Mouse (Mus musculus) neural tube, embryonic 14.5 days (tissue): Measurements from ENCODE around the gene Cdc14a. TPM values are rescaled to one million over a fixed set of nuclear protein-coding genes. Genes with fewer than 3 reads are reported as not detected.

Experiments
- ATAC-seq: fragments of 200-750 bp; cut with Nextera tagmentation; 2 replicates; pipeline ENCODE4 v1.8.0; 2017; ENCODE audit warnings: low read depth, mild to moderate bottlenecking, moderate TSS enrichment, moderate library complexity
- H3K27ac ChIP-seq: fragments of 300-500 bp; sonication (generic); 2 replicates; pipeline ENCODE4 v1.5.1; 2014; ENCODE audit warnings: low read depth, mild to moderate bottlenecking, control low read depth, low read length, moderate library complexity, mixed read lengths
- H3K27me3 ChIP-seq: fragments of 300-500 bp; sonication (generic); 2 replicates; pipeline ENCODE4 v1.6.1; 2014; ENCODE audit warnings: low read length; ENCODE audit not compliant: control insufficient read depth, insufficient read depth
- H3K36me3 ChIP-seq: fragments of 300-500 bp; sonication (generic); 2 replicates; pipeline ENCODE4 v1.6.1; 2014; ENCODE audit warnings: low read length, mixed read lengths; ENCODE audit not compliant: control insufficient read depth, insufficient read depth
- H3K4me1 ChIP-seq: fragments of 300-500 bp; sonication (generic); 2 replicates; pipeline ENCODE4 v1.6.1; 2014; ENCODE audit warnings: low read length; ENCODE audit not compliant: control insufficient read depth, insufficient read depth
- H3K4me2 ChIP-seq: fragments of 300-500 bp; sonication (generic); 2 replicates; pipeline ENCODE4 v1.6.1; 2014; ENCODE audit warnings: mild to moderate bottlenecking, low read depth, low read length, control low read depth
- H3K4me3 ChIP-seq: fragments of 300-500 bp; sonication (generic); 2 replicates; pipeline ENCODE4 v1.5.1; 2014; ENCODE audit warnings: low read depth, low read length, control low read depth, mixed read lengths
- H3K9ac ChIP-seq: fragments of 300-500 bp; sonication (generic); replicated peaks from 2 replicates; pipeline ENCODE4 v1.6.1; 2014; ENCODE audit warnings: low read depth, mild to moderate bottlenecking, control low read depth, low read length, mixed read lengths
- H3K9me3 ChIP-seq: fragments of 300-500 bp; sonication (generic); 2 replicates; pipeline ENCODE4 v1.6.1; 2016; ENCODE audit warnings: low read length; ENCODE audit not compliant: control insufficient read depth
- WGBS: fragments of 180-500 bp; shearing (Covaris S2); extraction: QIAGEN DNeasy Blood & Tissue Kit; methylation state at CpG from one replicate; pipeline ENCODE4 v1.1.7; 2014; 5-methylcytosine and 5-hydroxymethylcytosine counted together
- polyA plus RNA-seq: library from polyadenylated mRNA; unstranded; fragments of >200 nt; fragmentation: Nextera tagmentation; extraction: Ambion mirVana; gene quantifications from 2 replicates; pipeline ENCODE4 v1.2.1, GENCODE M21; 2014

Cdc14a gene
- polyA plus RNA-seq, 1 experiment from 2014 or later: 4.9 TPM

DNA sequence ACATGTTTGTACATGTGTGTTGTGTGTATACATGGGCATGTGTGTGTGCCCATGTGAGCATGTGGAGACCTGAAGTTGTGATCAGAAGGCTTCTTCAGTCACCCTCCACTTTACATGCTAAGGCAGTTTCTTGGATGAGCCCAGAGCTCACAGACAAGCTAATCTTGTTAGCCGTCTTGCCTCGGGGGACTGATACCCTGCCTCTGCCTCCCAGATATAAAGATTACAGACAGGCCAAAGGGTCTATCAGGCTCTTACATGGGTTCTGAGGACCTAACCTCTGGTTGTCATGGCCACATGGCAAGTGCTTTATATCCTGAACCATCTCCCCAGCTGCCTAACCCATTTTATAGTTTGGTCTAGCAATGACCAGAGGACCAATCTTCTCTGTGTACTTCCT is 112.7 kb downstream of the Cdc14a start:
- Histone ChIP-seq H3K27ac (no peak overlapping the region), H3K4me2 (no peak overlapping the region), H3K9ac (no peak overlapping the region), H3K9me3 (no peaks in the 10 kb centered on the region), H3K27me3 (no peaks in the 10 kb centered on the region), H3K36me3 (no peaks in the 10 kb centered on the region), H3K4me1 (no peaks in the 10 kb centered on the region), H3K4me3 (no peak overlapping the region)
- ATAC-seq: no peak
- 95% methylated on average over 2 of the region's 2 CpGs for WGBS

- no peaks in the 10 kb centered on the region for H3K27me3 ChIP-seq
- H3K27ac ChIP-seq: no peak overlapping the region
- no peak for ATAC-seq
- 96% methylated on average over 4 of the region's 4 CpGs for WGBS
- no peaks in the 10 kb centered on the region for H3K36me3 ChIP-seq
- H3K9me3 ChIP-seq: no peaks in the 10 kb centered on the region
- H3K9ac ChIP-seq: no peak overlapping the region
- no peak overlapping the region for H3K4me3 ChIP-seq
- H3K4me2 ChIP-seq: no peak overlapping the region
- H3K4me1 ChIP-seq: no peaks in the 10 kb centered on the region
Measured at GRCm38 (mm10) chr3:116310672-116311071, 113.2 kb downstream of the Cdc14a start.

- Histone ChIP-seq H3K9me3 (no peaks in the 10 kb centered on the region), H3K27ac (no peak overlapping the region), H3K4me2 (no peak overlapping the region), H3K4me3 (no peak overlapping the region), H3K27me3 (no peaks in the 10 kb centered on the region), H3K9ac (no peak overlapping the region), H3K36me3 (no peaks in the 10 kb centered on the region), H3K4me1 (no peaks in the 10 kb centered on the region)
- ATAC-seq: no peak
- 94% methylated on average over 10 of the region's 10 CpGs for WGBS
Measured at GRCm38 (mm10) chr3:116310033-116310432, 113.8 kb downstream of the Cdc14a start.

- WGBS: 80% methylated on average over 18 of the region's 18 CpGs
- no peak for ATAC-seq
- Histone ChIP-seq H3K9ac (no peak overlapping the region), H3K27ac (no peak overlapping the region), H3K4me3 (no peak overlapping the region), H3K9me3 (no peaks in the 10 kb centered on the region), H3K36me3 (no peaks in the 10 kb centered on the region), H3K4me1 (no peaks in the 10 kb centered on the region), H3K4me2 (no peak overlapping the region), H3K27me3 (no peaks in the 10 kb centered on the region)
Measured at GRCm38 (mm10) chr3:116304800-116305753, 118.8 kb downstream of the Cdc14a start.

DNA sequence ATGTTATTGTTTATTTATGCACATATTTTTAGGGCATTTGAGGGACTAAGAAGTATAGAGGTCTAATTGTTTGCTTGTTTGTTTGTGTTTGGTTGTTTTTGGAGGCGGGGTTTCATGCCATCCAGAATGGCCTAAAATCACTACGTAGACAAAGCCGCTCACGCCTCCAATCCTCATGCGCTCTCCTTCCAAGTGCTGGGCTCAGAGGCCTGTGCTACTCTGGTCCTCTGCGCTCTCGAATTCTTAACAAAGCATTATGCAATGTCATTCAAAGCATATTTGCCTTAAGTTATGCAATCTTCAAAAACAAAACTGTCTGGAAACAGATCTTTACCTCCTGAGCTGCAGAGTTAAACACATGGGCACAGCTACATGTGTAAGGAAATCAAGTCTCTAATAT is 121.3 kb downstream of the Cdc14a start:
- no peak overlapping the region for H3K4me2 ChIP-seq
- no peaks in the 10 kb centered on the region for H3K27me3 ChIP-seq
- no peak overlapping the region for H3K4me3 ChIP-seq
- peaks cover 6% of the 10 kb centered on the region; the same call in 1 of the 2 replicates for H3K36me3 ChIP-seq
- no peaks in the 10 kb centered on the region for H3K9me3 ChIP-seq
- WGBS: 95% methylated on average over 7 of the region's 7 CpGs
- no peak overlapping the region for H3K27ac ChIP-seq
- H3K4me1 ChIP-seq: no peaks in the 10 kb centered on the region
- ATAC-seq: no peak
- no peak overlapping the region for H3K9ac ChIP-seq

DNA sequence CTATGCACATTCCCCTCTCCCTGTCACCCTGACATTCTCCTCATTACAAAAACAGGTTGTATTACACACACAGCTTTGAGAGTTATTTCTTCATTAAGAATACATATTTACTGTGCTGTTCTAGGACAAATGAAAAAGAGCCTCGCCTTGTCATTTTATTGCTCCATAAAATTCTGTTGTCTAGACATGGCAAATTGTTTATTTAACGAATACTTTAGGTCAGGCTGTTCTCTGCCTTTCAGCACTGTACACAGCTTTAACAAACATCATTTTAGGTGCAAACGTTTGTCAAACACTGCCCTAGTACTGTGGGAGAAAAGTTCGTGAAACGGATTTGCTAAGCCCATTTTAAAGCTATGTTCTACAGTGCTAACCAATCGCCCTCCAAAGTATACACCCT is 122.1 kb downstream of the Cdc14a start:
- no peak overlapping the region for H3K27ac ChIP-seq
- H3K27me3 ChIP-seq: no peaks in the 10 kb centered on the region
- H3K9me3 ChIP-seq: no peaks in the 10 kb centered on the region
- no peak overlapping the region for H3K9ac ChIP-seq
- no peak overlapping the region for H3K4me2 ChIP-seq
- H3K4me3 ChIP-seq: no peak overlapping the region
- peaks cover 7% of the 10 kb centered on the region; the same call in 1 of the 2 replicates for H3K36me3 ChIP-seq
- H3K4me1 ChIP-seq: no peaks in the 10 kb centered on the region
- 83% methylated on average over 6 of the region's 6 CpGs for WGBS
- no peak for ATAC-seq

DNA sequence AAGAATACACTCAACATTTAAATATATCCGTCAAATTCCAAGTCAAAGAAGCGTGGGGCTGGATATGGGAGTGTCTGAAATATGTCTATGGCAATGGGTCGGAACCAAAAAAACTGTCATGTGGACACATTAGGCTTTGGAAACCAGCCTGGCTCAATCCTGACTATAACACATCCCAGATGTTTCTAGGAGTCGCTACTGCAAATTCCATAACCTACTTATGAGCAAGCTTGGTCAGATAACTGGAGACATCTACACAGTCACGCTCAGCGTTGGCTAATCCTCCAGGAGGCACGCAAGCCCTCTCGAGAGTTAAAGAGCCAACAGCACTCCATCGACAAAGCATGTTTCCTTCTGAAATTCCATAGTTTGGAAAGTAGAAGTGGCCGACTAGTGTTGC is 125.1 kb downstream of the Cdc14a start:
- Histone ChIP-seq H3K27me3 (no peaks in the 10 kb centered on the region), H3K9ac (no peak overlapping the region), H3K36me3 (peaks cover 7% of the 10 kb centered on the region; the same call in 1 of the 2 replicates), H3K4me1 (no peaks in the 10 kb centered on the region), H3K4me3 (no peak overlapping the region), H3K4me2 (no peak overlapping the region), H3K27ac (no peak overlapping the region), H3K9me3 (no peaks in the 10 kb centered on the region)
- ATAC-seq: no peak
- WGBS: 89% methylated on average over 10 of the region's 10 CpGs

DNA sequence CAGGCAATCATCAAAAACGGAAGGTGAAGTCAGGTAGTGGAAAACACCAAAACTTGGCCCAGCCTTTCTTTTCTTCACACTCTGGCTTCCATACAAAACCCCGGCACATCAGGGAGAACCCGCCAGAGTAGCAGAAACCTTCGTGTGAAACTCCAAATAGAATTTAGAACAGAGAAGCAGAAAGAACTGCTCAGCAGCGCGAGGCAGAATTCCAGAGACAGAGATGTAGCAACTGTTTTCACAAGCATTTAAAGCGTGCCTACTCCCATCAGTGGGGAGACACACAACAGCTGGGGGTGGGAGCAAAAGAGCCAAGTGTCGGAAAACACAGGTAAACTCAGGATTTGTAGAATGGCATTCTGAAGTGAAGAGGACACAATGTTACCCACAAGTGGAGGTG is 125.8 kb downstream of the Cdc14a start:
- Histone ChIP-seq H3K36me3 (peaks cover 7% of the 10 kb centered on the region; the same call in 1 of the 2 replicates), H3K27ac (no peak overlapping the region), H3K4me1 (no peaks in the 10 kb centered on the region), H3K4me2 (no peak overlapping the region), H3K9me3 (no peaks in the 10 kb centered on the region), H3K4me3 (no peak overlapping the region), H3K9ac (no peak overlapping the region), H3K27me3 (no peaks in the 10 kb centered on the region)
- ATAC-seq: no peak
- WGBS: 89% methylated on average over 8 of the region's 8 CpGs

DNA sequence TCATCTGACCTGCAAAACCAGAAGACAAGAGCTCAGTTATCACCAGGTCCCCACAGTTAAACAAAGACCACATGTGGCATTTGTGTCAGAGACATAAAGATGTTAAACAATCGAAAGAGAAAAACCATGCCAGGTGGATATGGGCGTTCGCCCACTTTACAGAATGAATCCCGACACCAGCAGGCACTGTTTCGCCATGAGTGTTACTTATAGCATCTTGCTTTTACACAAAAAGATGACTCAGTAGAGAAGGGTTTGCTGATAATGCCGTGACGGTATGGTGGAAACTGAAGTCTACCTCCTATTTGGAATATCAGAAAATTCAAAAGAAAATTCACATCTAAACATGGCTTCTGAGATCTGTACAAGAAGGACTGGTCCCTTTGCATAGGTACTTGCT is 126.7 kb downstream of the Cdc14a start:
- Histone ChIP-seq H3K27me3 (no peaks in the 10 kb centered on the region), H3K4me2 (no peak overlapping the region), H3K9ac (no peak overlapping the region), H3K36me3 (peaks cover 7% of the 10 kb centered on the region; the same call in 1 of the 2 replicates), H3K27ac (no peak overlapping the region), H3K4me1 (no peaks in the 10 kb centered on the region), H3K4me3 (no peak overlapping the region), H3K9me3 (no peaks in the 10 kb centered on the region)
- WGBS: 97% methylated on average over 7 of the region's 7 CpGs
- no peak for ATAC-seq
